Mouse (Mus musculus): ENCODE measurements around the gene Fndc4.

The Fndc4 gene

DNA sequence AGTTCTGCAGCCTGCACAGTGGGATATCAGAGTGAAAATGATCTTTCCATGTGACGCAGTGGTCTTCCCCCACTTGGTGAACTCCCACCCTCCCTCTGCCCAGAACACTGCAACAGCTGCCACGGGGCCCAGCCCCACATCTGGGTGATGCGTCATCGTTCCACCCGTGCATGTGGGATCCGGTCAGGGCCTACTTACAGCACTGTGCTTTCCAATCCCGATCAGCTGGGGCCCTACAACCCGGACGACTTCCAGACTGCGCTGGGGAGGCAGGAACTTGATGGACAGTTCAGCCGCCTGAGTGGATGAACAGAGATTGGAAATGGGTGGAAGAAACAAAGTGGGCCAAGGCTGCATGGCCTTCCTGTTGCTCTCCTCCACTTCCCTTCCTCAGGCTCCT is 38.3 kb downstream of the Fndc4 start:
- no peak for DNase-seq (ENCODE audit: low spot score in 2 of 2)

DNA sequence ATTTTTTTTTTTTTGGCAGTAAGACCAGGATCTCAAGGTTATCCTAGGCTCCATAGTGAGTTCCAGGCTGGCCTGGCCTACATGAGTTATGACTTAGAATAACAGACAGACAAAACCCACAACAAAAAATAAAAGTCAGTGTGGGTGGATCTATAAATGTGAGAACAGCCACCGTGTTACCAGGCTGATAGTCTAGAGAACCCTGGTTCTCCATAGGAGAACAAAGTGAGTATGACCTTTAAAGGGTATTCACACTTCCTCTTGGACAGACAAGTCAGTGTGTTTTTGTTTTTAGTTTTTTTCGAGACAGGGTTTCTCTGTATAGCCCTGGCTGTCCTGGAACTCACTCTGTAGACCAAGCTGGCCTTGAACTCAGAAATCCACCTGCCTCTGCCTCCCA is 39.9 kb downstream of the Fndc4 start:
- no peak for DNase-seq (ENCODE audit: low spot score in 2 of 2)

DNA sequence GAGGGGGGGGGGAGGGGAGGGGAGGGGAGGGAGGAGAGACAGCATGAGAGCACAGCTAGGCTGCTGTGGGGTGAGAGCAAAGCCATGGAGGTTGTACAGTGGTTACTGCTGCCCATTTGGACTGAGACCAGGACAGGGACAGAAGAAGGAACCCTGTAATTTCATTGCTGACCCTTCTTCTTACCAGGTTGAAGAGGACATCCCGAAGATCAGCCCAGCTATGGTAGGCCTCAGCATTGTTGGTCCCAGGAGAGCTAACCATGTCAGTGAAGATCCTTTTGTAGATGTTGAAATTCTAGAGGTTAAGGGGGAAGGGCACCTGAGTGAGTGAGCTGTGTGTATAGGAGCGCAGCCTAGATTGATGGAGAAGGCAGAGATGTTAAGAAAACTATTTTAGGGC is 40.5 kb downstream of the Fndc4 start:
- no peak for DNase-seq (ENCODE audit: low spot score in 2 of 2)

DNA sequence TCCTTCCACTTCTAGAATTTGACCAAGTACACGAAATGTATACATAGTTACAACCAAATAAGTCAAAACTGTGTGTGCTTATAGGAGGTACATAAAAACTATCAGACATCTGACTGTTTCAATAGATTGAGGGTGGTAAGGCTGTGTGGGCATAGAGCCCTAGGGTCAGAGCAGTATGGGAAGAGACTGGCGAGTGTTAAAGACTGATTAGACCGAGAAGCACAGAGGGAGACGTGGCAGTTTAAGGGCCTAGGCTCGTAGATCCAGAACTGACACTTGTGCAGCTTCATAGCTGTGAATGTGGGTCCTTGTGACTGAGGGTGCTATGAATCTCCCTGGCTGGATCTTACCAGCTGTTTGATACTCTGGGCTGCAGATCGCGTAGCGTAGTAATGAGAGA is 41.0 kb downstream of the Fndc4 start:
- DNase-seq (ENCODE audit: low spot score in 2 of 2) = no peak

DNA sequence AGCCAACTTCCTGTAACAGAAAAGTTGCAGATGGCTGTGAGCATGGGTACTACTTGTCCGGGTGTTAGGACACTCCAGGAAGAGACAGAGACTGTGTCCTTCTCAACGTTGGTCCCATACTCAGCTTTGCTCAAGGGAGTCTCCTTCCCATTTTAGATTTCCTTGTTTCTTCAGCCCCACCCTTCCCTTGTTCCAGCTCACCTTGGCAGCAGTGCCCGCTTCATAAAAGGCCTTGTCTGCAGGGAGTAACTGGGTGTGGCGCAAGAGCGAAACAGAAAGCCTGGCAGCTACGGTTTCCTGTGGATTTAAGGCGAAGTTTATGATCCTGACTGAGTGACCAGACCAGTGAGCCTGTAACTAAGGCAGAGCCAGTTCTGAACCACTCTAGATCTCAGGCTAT is 41.4 kb downstream of the Fndc4 start:
- DNase-seq (ENCODE audit: low spot score in 2 of 2) = no peak

GRCm38 (mm10) chr5:31253806-31254205 is 42.1 kb downstream of the Fndc4 start:
- no peak for DNase-seq (ENCODE audit: low spot score in 2 of 2)

GRCm38 (mm10) chr5:31252795-31253545 is 42.9 kb downstream of the Fndc4 start:
- no peak for DNase-seq (ENCODE audit: low spot score in 2 of 2)

DNA sequence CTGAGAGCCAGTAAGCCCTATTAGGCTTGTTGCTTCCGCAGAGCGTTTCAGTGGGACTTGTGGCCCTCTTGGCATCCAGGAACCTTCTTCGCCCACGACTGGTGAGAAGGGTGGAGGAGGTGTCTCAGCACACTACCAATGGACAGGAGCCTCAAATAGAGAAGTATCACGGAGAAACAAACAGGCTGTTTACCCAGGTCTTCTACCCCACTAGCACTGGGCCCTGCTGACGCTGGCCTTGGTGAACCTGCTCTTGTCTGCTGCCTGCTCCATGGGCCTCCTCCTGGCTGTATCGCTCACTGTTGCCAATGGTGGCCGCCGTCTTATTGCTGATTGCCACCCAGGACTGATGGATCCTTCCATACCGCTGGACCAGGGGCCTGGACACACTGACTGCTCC is 43.7 kb downstream of the Fndc4 start:
- no peak for DNase-seq (ENCODE audit: low spot score in 2 of 2)

- no peak for DNase-seq (ENCODE audit: low spot score in 2 of 2)
Observed at GRCm38 (mm10) chr5:31251541-31252101, 44.3 kb downstream of the Fndc4 start, which contains the start of gene Krtcap3. Gene Krtcap3, plus strand, starts transcription at chr5:31251691.

DNA sequence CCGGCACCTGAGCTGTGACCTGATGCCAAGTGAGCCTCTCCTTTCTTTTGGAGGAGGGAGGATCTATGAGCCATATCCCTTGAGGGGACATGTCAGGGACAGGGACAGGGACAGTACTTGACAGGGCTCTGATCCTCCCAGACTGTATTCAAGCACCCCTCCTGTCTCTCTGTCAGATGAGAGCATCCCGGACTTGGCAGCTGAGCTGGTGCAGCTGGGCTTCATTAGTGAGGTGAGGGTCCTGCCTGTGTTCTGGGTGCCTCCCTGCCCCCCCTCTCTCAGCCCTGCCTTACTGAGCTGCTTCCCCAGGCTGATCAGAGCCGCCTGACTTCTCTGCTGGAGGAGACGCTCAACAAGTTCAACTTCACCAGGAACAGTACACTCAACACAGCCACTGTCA is 45.2 kb downstream of the Fndc4 start:
- DNase-seq (ENCODE audit: low spot score in 2 of 2) = no peak
